Mouse (Mus musculus) small intestine, adult 2 months (tissue): ENCODE data around the gene Mcts2.

Source experiments
- CTCF ChIP-seq: fragments of 200-500 bp; IDR thresholded peaks from 2 replicates; pipeline ENCODE4 v1.5.1; 2012; ENCODE audit warnings: low read depth, mild to moderate bottlenecking, control low read depth, inconsistent platforms, low read length, moderate library complexity, mixed read lengths; ENCODE audit not compliant: insufficient replicate concordance, insufficient read length; ENCODE audit errors: extremely low read depth
- POLR2A ChIP-seq: fragments of 200-500 bp; IDR thresholded peaks from 2 replicates; pipeline ENCODE4 v1.6.1; 2012; ENCODE audit warnings: low read depth, mild to moderate bottlenecking, control low read depth, inconsistent platforms, low read length, moderate library complexity

- TF ChIP-seq POLR2A: no peak
- TF ChIP-seq CTCF: no peak
Measured at GRCm38 (mm10) chr2:152707186-152707585, 20.4 kb downstream of the Mcts2 start.
